Mouse (Mus musculus): Measurements from ENCODE around the gene Hmgn3.

Hmgn3 gene

GRCm38 (mm10) chr9:83098652-83099307 lies 47.7 kb downstream of the Hmgn3 start:
- DNase-seq (ENCODE audit: low read depth), result no peak

DNA sequence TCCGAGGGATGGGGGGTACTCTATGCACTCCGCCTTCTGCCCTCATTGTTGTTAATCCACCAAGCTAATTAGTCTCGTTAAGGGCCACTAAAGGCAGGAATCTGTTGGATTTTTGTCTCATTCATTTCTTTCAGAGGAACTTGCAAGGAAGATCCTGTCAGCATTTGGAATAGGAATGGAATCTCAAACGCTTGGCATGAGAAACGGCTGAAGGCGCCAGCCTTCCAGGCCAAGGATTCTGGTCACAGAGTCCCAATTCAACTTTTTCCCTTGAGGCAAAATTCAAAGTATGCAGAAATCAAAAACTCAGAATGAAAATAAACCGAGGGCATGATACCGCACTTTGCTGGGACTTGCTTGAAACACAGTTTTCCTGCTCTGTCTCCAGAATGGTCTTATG lies 48.7 kb downstream of the Hmgn3 start:
- no peak for DNase-seq (ENCODE audit: low read depth)

GRCm38 (mm10) chr9:83094649-83095336 lies 51.7 kb downstream of the Hmgn3 start:
- no peak for DNase-seq (ENCODE audit: low read depth)

GRCm38 (mm10) chr9:83083790-83084469 lies 62.6 kb downstream of the Hmgn3 start:
- DNase-seq (ENCODE audit: low read depth), result no peak

DNA sequence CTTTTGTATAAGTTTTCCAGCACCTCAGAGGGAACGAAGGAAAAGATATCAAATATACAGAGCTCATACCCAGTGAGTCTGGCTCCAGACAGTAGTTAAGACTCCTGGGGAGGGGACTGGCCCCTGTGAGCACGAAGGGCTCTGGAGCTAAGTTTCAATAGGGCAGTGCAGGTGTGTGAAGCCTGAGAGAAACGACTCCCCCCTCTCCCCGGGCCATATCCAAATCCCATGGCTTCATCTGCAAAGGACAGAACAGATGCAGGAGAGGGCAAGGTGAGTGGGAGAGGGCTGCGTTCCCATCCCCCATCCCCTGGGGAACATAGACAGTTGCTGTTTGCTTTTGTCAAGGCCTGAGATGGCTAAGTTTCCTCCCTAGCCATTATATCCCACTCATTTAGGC lies 63.4 kb downstream of the Hmgn3 start:
- DNase-seq (ENCODE audit: low read depth), result no peak

DNA sequence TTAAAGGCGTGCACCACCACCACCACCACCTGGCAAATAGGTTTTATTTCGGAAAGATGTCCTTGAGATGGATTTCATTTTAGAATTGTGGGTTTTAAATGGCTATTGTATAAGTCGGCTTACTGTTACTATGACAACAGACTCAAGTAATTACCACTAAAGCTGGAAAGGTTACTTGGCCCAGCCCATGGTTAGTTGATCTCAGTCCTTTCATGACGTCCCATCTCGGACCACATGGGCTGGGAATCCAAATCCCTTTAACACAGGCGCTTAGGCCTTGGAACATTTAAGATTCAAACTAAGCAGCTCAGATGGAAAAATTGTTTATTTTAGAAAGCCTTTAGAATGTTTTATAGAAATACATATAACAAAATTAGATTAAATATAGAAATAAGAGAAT lies 64.2 kb downstream of the Hmgn3 start:
- no peak for DNase-seq (ENCODE audit: low read depth)

- no peak for DNase-seq (ENCODE audit: low read depth)
These were observed 66.8 kb downstream of the Hmgn3 start for GRCm38 (mm10) chr9:83079724-83080123.

DNA sequence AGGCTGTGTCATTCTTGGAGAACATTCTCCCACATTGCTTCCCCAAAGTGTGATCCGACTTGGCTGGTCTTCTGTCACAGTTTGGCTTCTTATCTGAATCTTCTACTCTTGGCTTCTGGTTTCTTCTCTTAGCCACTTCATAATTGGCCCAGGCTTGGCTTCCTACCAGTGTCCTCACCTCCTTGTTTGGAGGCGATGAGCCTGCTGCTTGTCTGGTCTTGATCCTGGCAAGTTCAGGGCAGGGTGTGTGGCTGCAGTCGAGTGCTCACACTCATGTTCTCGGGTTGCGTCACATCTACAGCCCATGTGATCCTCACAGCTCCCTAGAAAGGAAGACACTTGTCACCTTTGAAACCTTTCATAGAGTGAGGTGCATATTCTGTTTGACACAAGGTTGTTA lies 78.2 kb downstream of the Hmgn3 start:
- no peak for DNase-seq (ENCODE audit: low read depth)

DNA sequence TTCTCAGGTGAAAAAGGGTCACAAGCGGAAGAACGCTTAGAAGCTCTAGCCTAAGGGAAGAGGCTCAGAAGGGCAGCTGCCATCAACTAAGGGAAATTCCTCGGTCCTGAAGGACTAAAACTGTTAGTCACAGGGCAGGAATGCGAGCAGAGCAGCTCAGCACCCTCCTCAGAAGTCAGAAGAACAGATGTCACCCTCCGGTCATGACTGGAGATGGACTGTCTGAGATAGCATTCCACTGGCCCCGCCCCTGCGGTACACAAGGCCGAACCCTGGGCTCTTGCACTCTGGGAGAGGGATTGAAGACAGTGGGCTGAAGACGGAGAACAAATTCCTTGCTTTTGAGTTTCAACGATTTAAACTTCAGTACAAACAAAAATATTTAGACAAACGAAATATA lies 85.2 kb downstream of the Hmgn3 start:
- DNase-seq (ENCODE audit: low read depth), result no peak
